Mouse (Mus musculus) G1E (cell line): ENCODE data around the gene Ccdc141.

ENCODE experiments used
- CTCF ChIP-seq: IDR thresholded peaks from 2 replicates; pipeline ENCODE4 v1.5.1; 2012; ENCODE audit warnings: low read depth, low read length, inconsistent platforms, mixed read lengths
- GATA2 ChIP-seq: IDR thresholded peaks from 2 replicates; pipeline ENCODE4 v1.6.1; 2012; ENCODE audit warnings: low read depth, low read length, inconsistent platforms, borderline replicate concordance

DNA sequence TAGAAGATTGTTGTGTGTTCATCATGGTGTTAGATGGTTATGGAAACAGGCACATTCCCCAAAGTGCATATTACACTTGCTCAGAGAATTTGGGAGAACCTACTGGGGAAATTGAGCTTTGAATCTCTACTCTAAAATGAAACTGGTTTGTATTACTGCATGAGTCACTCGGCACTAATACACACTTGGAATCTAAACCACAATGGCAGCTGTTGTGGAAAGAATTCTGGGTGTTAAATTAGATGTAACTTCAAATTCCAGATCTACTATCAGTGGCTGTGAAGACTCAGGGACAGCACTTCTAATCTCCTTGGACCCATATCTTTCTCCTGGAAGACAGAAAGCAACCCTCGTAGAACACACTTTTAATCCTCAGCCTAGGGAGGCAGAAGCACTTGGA, 149.8 kb downstream of the Ccdc141 start:
- TF ChIP-seq GATA2: no peak
- TF ChIP-seq CTCF: no peak
